Mouse (Mus musculus): ENCODE results near the gene Prrc2a. TPM values are rescaled to one million over a fixed set of nuclear protein-coding genes. Genes with fewer than 3 reads are reported as not detected.

The Prrc2a gene
- polyA plus RNA-seq, 1 experiment from 2014 or later, result 130 TPM

DNA sequence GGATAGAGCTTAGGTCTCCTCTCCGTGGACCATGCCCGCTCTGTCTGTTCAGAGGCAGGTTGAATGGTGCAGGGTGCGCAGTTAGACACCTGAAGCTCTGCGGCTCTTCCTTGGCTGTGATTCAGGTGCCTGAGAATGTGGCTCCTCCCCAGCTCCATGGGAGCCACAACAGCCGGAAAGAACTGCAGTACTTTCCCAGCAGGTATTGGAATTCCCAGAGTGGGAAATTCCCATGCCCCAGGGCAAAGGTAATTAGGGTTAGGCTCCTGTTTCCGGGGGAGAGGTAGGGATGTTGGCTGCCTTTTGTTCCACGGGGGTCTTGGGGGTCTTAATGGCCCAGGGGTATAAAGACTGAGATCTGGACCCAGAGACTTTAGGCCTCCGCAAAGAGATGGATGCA is 34.2 kb upstream of the Prrc2a start:
- peaks cover 23% of the 10 kb centered on the region for H3K4me1 ChIP-seq
- 35% methylated on average over 8 of the region's 8 CpGs for WGBS
- H3K27me3 ChIP-seq (replicated peaks), result peaks cover 100% of the 10 kb centered on the region
- H3K4me2 ChIP-seq, result no peak overlapping the region
- H3K9ac ChIP-seq, result no peak overlapping the region
- ATAC-seq (ENCODE audit: extremely low read depth, insufficient number of reproducible peaks, low FRiP score, low TSS enrichment), result no peak
- H3K36me3 ChIP-seq, result no peaks in the 10 kb centered on the region
- no peaks in the 10 kb centered on the region for H3K9me3 ChIP-seq
- H3K4me3 ChIP-seq, result no peak overlapping the region
- no peak overlapping the region for H3K27ac ChIP-seq (replicated peaks)

DNA sequence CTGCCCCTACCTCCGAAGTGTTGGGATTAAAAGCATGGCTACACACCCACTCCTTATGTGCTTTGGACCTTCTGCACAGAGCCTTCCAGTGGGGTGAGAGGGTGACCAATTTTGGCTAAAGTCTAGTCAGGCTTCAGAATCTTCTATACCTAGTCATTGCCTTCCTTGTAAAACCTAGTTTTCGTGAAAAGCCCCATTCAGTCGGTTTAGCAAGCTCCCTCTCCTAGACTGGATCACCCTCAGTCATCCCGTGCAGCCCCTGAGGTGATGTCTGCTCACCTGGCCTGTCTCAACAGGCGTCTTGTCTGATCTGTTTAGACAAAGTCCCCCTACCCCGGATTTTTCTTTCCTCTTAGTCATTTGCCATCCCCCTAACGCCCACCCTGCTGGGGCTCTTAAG is 33.3 kb upstream of the Prrc2a start:
- Histone ChIP-seq H3K4me2 (no peak overlapping the region), H3K27me3 (replicated peaks) (peaks cover 100% of the 10 kb centered on the region), H3K4me3 (no peak overlapping the region), H3K9me3 (no peaks in the 10 kb centered on the region), H3K4me1 (peaks cover 24% of the 10 kb centered on the region), H3K27ac (replicated peaks) (no peak overlapping the region), H3K9ac (no peak overlapping the region), H3K36me3 (no peaks in the 10 kb centered on the region)
- 62% methylated on average over 7 of the region's 7 CpGs for WGBS
- ATAC-seq (ENCODE audit: extremely low read depth, insufficient number of reproducible peaks, low FRiP score, low TSS enrichment), result no peak

DNA sequence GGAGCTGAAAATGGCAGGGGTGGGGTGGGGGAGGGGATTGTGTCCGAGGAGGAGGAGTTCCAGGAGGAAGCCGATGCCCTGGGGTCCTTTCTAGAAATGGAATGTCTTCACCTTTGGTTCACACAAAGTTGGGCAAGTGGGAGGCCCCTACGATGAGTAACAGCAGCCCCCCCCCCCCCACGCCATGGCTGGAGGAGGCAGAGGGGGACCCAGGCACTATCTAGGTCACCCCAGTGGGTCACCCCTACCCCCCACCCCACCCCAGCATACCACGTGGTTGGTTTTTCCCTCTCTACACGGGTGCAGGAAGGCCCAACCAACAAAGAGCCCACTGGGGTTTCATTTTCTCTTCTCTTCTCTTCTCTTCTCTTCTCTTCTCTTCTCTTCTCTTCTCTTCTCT is 32.4 kb upstream of the Prrc2a start:
- no peaks in the 10 kb centered on the region for H3K36me3 ChIP-seq
- peaks cover 91% of the 10 kb centered on the region for H3K27me3 ChIP-seq (replicated peaks)
- no peak overlapping the region for H3K27ac ChIP-seq (replicated peaks)
- no peak for ATAC-seq (ENCODE audit: extremely low read depth, insufficient number of reproducible peaks, low FRiP score, low TSS enrichment)
- no peak overlapping the region for H3K4me3 ChIP-seq
- WGBS, result 47% methylated on average over 6 of the region's 6 CpGs
- no peak overlapping the region for H3K9ac ChIP-seq
- H3K4me2 ChIP-seq, result no peak overlapping the region
- H3K9me3 ChIP-seq, result no peaks in the 10 kb centered on the region
- H3K4me1 ChIP-seq, result peaks cover 24% of the 10 kb centered on the region

DNA sequence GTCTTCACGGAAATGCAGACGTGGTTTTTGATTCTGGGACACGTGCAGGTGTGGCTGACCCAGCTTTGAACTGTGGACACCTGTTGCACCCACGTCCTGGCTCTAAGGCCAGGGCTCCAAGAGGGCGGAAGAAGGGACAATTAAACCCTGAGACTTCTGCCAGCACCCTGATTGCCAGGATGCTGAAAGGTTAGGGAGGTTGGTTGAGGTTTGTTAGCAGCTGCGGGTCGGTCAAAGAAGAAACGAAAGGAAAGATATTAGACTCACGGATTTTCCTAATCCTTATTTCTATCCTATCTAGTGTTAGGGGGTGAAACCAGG is 31.6 kb upstream of the Prrc2a start:
- Histone ChIP-seq H3K27me3 (replicated peaks) (peaks cover 82% of the 10 kb centered on the region), H3K4me1 (peaks cover 24% of the 10 kb centered on the region), H3K36me3 (no peaks in the 10 kb centered on the region), H3K4me2 (peak overlapping the region; percentile 81), H3K9ac (peak overlapping the region; percentile 78), H3K4me3 (peak overlapping the region; percentile 52), H3K27ac (replicated peaks) (no peak overlapping the region), H3K9me3 (no peaks in the 10 kb centered on the region)
- 33% methylated on average over 9 of the region's 9 CpGs for WGBS
- no peak for ATAC-seq (ENCODE audit: extremely low read depth, insufficient number of reproducible peaks, low FRiP score, low TSS enrichment)

DNA sequence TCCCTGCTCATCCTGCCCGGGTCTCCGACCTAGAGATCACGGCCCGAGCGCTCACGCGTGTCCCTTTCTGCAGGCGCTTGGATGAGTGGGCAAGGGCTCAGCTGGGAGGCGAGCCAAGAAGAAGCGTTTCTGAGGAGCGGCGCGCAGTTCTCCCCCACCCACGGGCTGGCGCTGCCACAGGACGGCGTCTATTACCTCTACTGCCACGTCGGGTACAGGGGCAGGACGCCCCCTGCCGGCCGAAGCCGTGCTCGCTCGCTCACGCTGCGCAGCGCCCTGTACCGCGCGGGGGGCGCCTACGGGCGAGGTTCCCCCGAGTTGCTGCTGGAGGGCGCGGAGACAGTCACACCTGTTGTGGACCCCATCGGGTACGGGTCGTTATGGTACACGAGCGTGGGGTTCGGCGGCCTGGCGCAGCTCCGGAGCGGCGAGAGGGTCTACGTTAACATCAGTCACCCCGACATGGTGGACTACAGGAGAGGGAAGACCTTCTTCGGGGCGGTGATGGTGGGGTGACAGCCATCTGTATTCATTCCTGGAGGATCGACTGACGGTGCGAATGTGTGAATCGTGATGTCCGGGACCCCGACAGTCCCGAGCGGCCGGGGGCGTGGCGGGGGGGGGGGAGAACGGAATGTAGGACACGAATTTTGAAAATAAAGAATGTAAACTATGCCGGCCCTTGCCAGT is 31.1 kb upstream of the Prrc2a start:
- Histone ChIP-seq H3K9ac (peak overlapping the region; percentile 78), H3K9me3 (no peaks in the 10 kb centered on the region), H3K27me3 (replicated peaks) (peaks cover 77% of the 10 kb centered on the region), H3K36me3 (no peaks in the 10 kb centered on the region), H3K4me1 (peaks cover 24% of the 10 kb centered on the region), H3K4me2 (peak overlapping the region; percentile 81), H3K4me3 (peak overlapping the region; percentile 52), H3K27ac (replicated peaks) (no peak overlapping the region)
- WGBS, result 1% methylated on average over 66 of the region's 66 CpGs
- peak; percentile 72 for ATAC-seq (ENCODE audit: extremely low read depth, insufficient number of reproducible peaks, low FRiP score, low TSS enrichment)

DNA sequence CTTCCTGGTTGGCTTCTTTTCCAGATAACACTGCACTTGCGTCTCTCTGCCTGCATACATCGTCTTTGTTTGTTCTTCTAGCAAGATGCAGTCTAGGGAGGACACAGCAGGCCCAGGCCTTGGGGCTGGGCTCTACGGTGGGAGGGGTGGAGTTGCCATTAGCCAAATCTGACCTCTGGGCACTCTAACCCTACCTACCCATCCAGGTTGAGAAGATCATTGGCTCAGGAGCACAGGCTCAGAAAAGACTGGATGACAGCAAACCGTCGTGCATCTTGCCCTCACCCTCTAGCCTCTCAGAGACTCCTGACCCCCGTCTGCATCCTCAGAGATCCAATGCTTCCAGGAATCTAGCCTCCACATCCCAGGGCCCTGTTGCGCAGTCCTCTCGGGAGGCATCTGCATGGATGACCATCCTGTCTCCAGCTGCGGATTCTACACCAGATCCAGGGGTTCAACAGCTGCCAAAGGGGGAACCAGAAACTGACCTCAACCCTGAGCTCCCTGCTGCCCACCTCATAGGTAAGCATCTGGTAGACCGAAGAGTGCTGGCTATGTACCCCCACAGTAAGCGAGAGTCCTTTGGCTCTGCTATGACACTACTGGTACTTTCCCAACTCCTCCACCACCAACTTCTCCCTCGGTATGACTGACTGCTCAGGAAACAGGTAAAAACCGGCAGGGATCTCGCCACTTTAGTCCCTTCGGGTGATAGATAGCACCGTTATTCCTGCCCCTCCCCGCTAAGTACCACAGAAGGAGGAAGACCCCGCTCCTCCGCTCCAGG is 30.3 kb upstream of the Prrc2a start:
- H3K27ac ChIP-seq (replicated peaks), result no peak overlapping the region
- no peak for ATAC-seq (ENCODE audit: extremely low read depth, insufficient number of reproducible peaks, low FRiP score, low TSS enrichment)
- peak overlapping the region; percentile 52 for H3K4me3 ChIP-seq
- no peaks in the 10 kb centered on the region for H3K36me3 ChIP-seq
- peak overlapping the region; percentile 78 for H3K9ac ChIP-seq
- H3K9me3 ChIP-seq, result no peaks in the 10 kb centered on the region
- H3K4me1 ChIP-seq, result peaks cover 24% of the 10 kb centered on the region
- WGBS, result 32% methylated on average over 19 of the region's 19 CpGs
- H3K4me2 ChIP-seq, result peak overlapping the region; percentile 81
- peaks cover 70% of the 10 kb centered on the region for H3K27me3 ChIP-seq (replicated peaks)

DNA sequence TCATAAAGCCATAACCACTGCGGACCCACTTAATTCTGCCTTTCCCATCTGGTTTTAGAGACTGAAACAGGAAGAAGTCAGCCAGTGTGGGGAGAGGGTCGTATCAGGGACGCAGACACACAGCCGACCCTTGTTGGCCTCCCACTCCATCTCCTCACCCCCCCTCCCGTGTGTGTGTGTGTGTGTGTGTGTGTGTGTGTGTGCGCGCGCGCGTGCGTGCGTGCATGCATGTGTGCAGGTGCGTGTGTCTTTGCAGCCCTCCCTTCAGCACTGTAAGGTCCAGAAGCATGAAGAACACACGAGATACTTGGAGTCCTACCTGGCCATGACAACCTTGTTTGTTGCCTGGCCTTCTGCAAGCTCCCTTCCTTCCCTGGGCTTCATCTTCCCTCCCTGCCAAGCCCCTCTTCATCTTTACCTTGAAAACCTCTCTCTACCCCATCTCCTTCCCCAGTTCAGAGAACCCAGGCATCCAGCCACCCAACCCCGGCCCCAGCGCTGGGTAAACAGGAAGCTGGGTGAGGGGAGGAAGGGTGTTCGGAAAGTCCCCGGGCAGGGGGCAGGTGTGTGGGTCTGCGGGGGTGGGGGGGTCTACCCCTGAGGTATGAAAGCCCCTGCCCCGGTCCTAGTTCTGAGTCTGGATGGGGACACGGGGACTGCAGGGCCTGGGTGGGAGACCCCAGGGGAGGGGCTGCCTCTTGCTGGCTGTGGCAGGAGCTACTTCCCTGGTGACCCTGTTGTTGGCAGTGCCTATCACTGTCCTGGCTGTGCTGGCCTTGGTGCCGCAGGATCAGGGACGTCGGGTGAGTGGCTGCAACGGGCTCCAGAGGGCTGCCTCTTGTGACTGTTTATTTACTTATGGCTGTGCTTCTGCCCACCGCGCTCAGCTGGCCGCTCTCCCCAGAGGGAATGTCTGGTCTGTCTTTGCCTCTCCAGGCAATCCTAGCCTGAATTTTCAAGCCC is 29.5 kb upstream of the Prrc2a start, which contains the start of gene Ltb:
Gene Ltb, plus strand, starts transcription at position 559 of the 963 bp plus-strand sequence.
- H3K27ac ChIP-seq (replicated peaks), result no peak within 1 kb of the TSS
- H3K9ac ChIP-seq, result peak within 1 kb of the TSS; percentile 78; the same call in 1 of the 2 replicates
- peak within 1 kb of the TSS; percentile 81 for H3K4me2 ChIP-seq
- peaks cover 24% of the 10 kb centered on the region for H3K4me1 ChIP-seq
- H3K9me3 ChIP-seq, result no peaks in the 10 kb centered on the region
- WGBS, result 49% methylated on average over 27 of the region's 28 CpGs
- peak within 1 kb of the TSS; percentile 52 for H3K4me3 ChIP-seq
- H3K27me3 ChIP-seq (replicated peaks), result peaks cover 61% of the 10 kb centered on the region
- no peak for ATAC-seq (ENCODE audit: extremely low read depth, insufficient number of reproducible peaks, low FRiP score, low TSS enrichment)
- H3K36me3 ChIP-seq, result no peaks in the 10 kb centered on the region

DNA sequence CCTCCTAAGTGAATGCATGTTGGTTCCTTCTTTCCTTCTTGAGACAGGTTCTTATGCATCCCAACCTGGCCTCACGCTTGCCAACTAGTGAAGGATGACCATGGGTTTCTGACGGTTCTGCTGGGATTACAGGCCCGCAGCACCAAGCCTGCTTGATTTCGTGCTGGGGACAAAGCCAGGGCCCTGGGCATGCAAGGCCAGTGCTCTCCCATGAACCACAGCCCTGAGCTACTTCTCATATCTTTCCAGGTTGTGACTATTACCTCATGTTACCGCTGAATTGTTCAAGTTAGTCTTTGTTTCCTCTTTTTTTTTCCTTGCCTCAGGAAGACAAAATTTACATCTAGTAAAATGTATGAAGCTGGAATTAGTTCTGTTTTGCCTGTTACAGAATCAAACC is 28.2 kb upstream of the Prrc2a start:
- Histone ChIP-seq H3K9ac (no peak overlapping the region), H3K9me3 (no peaks in the 10 kb centered on the region), H3K27ac (replicated peaks) (no peak overlapping the region), H3K4me3 (no peak overlapping the region), H3K4me2 (no peak overlapping the region), H3K27me3 (replicated peaks) (peaks cover 49% of the 10 kb centered on the region), H3K36me3 (no peaks in the 10 kb centered on the region), H3K4me1 (peaks cover 24% of the 10 kb centered on the region)
- WGBS, result 78% methylated on average over 5 of the region's 5 CpGs
- no peak for ATAC-seq (ENCODE audit: extremely low read depth, insufficient number of reproducible peaks, low FRiP score, low TSS enrichment)

DNA sequence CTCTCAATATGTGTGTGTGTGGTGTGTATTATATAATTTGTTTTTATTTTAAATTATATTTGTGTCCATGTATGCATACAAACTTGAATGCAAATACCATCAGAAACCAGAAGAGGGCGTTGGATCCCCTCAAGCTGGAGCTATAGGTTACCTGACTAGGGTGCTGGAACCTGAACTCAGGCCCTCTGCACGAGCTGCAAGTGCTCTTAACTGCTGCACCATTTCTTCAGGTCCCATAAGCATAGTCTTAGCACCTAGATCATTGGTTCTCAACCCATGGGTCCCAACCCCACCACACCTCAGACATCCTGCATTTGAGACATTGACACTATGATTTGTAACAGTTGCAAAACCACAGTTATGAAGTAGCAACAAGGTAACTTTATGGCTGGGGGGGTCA is 27.0 kb upstream of the Prrc2a start:
- no peak overlapping the region for H3K4me2 ChIP-seq
- H3K4me3 ChIP-seq, result no peak overlapping the region
- no peaks in the 10 kb centered on the region for H3K36me3 ChIP-seq
- H3K9ac ChIP-seq, result no peak overlapping the region
- 57% methylated on average over 2 of the region's 2 CpGs for WGBS
- H3K4me1 ChIP-seq, result peaks cover 24% of the 10 kb centered on the region
- H3K27ac ChIP-seq (replicated peaks), result no peak overlapping the region
- H3K9me3 ChIP-seq, result no peaks in the 10 kb centered on the region
- H3K27me3 ChIP-seq (replicated peaks), result peaks cover 37% of the 10 kb centered on the region
- no peak for ATAC-seq (ENCODE audit: extremely low read depth, insufficient number of reproducible peaks, low FRiP score, low TSS enrichment)

DNA sequence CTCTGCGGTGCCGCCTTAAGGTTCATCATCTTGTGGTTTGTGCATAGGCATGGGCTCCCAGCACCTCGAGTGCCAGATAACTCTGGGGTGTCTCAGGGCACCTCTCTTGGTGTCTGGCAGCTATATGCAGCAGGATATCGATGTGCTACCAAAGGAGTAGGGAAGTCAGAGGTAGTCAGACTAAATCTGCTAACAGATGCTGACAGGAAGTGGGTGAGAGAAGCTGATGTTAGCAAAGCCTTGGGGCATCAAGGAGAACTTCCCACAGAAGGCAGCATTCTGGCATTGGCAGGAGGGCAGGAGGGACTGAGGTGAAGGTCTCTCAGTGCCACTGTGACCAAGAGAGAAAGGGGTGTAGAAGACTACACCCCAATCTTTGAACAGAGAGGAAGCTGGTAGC is 25.4 kb upstream of the Prrc2a start:
- WGBS, result 55% methylated on average over 4 of the region's 4 CpGs

DNA sequence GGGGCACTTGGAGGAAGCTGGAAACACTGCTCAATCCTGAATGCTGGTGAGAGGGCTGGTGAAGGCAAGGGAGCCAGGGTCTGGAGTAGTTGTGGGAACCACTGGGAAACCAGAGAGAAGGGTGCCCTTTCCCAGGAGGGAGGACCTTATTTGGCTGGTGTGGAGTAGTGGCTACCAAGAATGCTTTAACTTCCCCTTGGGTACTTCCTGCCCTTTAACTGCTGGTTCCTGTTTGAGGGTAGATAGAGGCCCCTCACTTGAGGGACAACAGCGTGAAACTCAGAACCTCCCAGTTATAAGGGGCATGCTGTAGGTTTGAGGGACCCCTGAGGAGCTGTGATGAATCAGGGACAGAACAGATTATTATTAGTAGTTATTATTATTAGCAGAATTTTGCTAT is 24.5 kb upstream of the Prrc2a start:
- no peak for ATAC-seq (ENCODE audit: extremely low read depth, insufficient number of reproducible peaks, low FRiP score, low TSS enrichment)
- WGBS, result 38% methylated on average over 1 of the region's 1 CpGs
- no peaks in the 10 kb centered on the region for H3K9me3 ChIP-seq

More for the DNA sequence above, 25.4 kb upstream of the Prrc2a start:
- Histone ChIP-seq H3K4me1 (peaks cover 13% of the 10 kb centered on the region), H3K4me2 (no peak overlapping the region), H3K27ac (replicated peaks) (no peak overlapping the region), H3K36me3 (no peaks in the 10 kb centered on the region), H3K9me3 (no peaks in the 10 kb centered on the region), H3K27me3 (replicated peaks) (peaks cover 21% of the 10 kb centered on the region), H3K4me3 (no peak overlapping the region), H3K9ac (no peak overlapping the region)
- ATAC-seq (ENCODE audit: extremely low read depth, insufficient number of reproducible peaks, low FRiP score, low TSS enrichment), result no peak

More for the DNA sequence above, 24.5 kb upstream of the Prrc2a start:
- Histone ChIP-seq H3K4me1 (peaks cover 8% of the 10 kb centered on the region), H3K27ac (replicated peaks) (no peak overlapping the region), H3K4me3 (no peak overlapping the region), H3K4me2 (no peak overlapping the region), H3K9ac (no peak overlapping the region), H3K36me3 (no peaks in the 10 kb centered on the region), H3K27me3 (replicated peaks) (peaks cover 15% of the 10 kb centered on the region)
